Mouse (Mus musculus): Measurements from ENCODE around the gene Mis18a.

Gene Mis18a

GRCm38 (mm10) chr16:90701541-90701940, 25.7 kb downstream of the Mis18a start:
- DNase-seq = no peak

- DNase-seq = no peak
These were observed 27.8 kb downstream of the Mis18a start for GRCm38 (mm10) chr16:90699390-90699789.

DNA sequence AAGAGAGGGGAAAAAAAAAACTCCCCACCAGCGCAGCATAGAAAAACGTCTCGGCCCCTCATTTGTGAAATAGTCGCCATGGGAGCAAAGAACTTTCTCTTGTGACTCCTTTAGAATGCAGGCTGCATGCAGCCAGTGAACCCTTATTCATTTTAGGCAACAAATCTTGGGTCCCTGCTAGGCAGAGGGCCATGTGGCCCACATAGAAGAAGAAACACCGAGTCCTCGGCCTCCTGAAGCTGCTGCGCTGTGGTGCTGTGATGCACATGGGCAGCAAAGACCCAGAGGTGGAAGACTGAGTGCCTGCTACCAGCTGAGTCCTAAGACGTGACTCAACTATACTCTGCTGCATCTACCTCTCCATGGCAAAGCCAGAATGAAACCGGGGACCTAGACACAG, 30.9 kb downstream of the Mis18a start:
- DNase-seq = no peak

GRCm38 (mm10) chr16:90695121-90695520, 32.1 kb downstream of the Mis18a start:
- peak; percentile 32 for DNase-seq

DNA sequence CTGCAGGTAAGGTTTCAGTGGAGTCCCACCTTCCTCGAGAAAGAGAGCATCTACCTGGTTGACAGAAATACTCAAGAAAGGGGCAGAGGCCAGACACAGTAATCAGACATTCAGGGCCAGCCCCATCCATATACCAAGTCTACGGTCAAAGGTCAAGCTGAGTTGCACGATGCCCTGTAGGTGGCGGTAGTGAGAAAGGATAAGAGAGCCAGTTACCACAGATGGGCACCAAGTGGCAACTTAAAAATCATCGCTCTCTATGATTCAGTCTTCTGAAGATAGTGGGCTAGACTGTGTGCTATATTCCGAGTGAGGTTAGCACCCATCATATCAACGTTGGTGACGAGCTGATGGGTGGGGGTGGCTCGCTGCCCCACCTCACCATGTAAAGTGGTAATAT, 32.5 kb downstream of the Mis18a start:
- peak; percentile 61 for DNase-seq

DNA sequence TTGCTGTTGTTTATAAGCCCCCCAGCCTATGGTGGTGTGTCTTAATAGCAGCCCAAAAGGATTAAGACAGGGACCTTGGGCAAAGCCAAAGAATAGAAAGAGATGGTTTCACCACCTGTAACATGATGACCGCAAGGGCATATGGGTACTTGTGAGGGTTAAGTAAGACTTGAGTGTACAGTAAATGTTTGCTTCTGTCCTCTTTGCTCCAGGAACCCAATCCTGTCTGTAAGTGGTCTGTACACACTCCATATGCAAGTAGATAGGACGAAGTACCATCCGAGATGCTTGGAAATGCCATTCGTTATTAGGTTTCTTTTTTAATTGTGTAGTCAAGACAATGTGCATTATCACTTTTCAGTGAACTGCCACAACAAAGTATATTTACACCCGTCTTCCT, 33.6 kb downstream of the Mis18a start:
- DNase-seq = no peak

GRCm38 (mm10) chr16:90692704-90693385, 34.4 kb downstream of the Mis18a start:
- no peak for DNase-seq

- no peak for DNase-seq
These were observed 39.4 kb downstream of the Mis18a start for GRCm38 (mm10) chr16:90687687-90688263.

- DNase-seq = peak; percentile 19
These were observed 40.2 kb downstream of the Mis18a start for GRCm38 (mm10) chr16:90687011-90687410.

DNA sequence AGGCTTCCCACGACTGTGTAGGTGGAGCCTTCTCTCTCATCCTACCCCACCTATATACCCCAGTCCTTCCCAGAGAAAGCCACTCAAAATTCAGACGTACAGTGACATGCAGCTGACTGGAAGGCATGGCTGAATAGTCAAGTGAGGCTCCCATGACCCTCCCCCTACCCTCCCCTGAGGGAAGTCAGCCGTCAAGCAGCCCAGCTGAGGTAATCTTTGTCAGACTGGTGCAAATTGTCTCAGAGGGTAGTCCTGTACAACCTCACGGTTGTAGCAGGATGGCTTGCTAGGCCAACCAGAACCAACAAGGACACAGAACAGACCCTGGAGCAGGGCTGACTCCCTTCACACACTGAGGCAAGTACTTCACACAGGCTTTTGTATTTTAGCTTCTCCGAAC, 43.1 kb downstream of the Mis18a start:
- DNase-seq = no peak

- no peak for DNase-seq
These were observed 47.2 kb downstream of the Mis18a start for GRCm38 (mm10) chr16:90679984-90680383.

DNA sequence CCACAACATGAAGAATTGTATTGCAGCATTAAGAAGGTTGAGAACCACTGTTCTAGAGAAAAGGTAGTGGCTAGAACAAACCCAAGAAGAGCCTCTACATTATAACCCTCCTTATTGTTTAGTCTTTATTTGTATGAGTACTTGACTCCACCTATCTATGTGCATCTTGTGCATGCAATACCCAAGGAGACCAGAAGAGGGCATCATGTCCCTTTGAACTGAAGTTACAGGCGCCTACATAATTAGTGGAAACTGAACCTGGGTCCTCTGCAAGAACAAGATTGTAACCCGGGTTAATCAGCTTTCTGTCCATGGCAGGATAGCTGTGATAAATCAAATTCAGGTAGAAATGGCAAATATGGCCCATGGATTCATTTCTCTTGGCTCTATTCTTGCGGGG, 48.4 kb downstream of the Mis18a start:
- no peak for DNase-seq

DNA sequence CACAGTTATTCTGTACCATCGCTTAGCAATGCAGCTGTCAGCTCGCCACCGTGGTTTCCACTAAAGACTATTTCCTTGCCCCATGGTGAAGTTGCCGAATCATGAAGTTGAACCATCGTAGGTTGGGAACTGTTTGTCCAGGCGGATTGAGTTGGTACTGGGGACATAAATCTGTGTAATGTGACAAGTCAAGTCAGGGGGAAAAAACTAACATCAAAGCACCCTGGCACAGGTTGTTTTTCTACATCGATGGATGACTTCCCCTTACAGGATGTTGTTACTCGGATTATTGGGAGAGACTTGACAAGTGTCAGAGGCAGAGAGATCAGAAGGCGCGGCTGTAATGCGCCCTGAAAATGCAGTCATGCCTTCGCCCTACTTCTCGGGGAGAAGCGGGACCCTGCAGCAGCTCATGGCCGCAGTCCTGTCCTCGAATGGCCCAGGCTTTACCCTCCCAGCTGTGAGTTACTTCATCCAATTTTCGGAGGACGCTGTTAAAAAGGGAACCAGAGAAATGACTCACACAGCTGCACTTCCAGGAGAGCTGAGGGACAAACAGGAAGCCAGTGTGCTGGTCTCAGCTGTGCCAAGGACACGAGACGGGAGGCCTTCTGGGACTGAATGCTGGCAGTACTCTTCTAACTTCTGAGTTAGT, 50.2 kb downstream of the Mis18a start:
- peak; percentile 53 for DNase-seq

- no peak for DNase-seq
These were observed 52.6 kb downstream of the Mis18a start for GRCm38 (mm10) chr16:90674651-90675050.

DNA sequence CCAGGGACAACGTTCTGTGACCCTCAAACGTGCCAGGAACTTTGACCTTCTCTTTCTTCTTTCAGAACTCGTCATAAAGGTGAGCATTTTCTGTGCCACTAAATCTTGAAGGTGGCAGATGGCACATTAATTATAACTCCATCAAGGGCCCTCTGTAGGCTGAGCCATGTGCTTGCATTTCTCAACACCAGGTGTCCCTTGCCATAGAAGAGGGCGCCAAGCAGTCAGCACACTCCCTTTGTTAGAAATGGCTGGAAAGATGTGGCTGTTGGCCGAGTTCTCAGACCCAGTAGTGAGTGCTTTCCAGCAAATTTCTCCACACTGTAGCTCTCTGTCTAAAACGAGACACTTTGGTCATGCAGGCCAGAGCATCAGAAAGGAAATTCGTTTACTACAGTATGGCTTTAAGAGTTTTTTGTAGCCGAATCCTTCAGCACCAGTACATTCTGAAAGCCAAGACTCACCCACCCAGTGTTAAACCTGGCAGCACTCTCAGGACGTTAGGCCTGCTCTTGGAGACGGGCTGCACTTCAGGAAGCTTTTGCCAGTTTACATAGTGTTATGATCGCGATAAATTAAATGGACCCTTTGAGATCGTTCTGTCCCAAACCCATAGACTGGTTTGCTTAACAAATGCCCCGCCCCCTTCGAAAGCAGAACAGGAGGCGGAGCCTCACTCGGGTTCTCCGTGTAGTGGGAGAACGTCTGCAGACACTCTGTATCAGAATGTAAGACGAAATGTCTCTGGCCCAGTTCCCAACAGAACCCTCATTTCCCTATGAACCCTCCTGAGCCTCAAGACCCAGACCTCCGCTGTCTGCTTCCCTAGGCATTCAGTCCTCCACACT, 53.5 kb downstream of the Mis18a start:
- peak; percentile 39 for DNase-seq
